ENCODE assay signal across 14 mouse cellular contexts in genomic region chr16:97007892-97008527, GRCm38 (mm10).
DNase-seq lines count a peak whose midpoint lies in the region; ATAC-seq and TF ChIP-seq lines count a peak whose summit lies in the region.
"Had no signal": no experiment of that assay in that cellular context is flagged by ENCODE, and none has a peak within 500 bp of the region (broad histone marks: within the 10 kb centered on the region; RNA-seq: fewer than 3 reads in every experiment).

No protein-coding gene starts in this region.

- H3K9me3 ChIP-seq in neural tube, embryonic 13.5 days = no peaks in the 10 kb centered on the region
- no peaks in the 10 kb centered on the region for H3K9me3 ChIP-seq in liver, embryonic 14.5 days (ENCODE audit: control insufficient read depth, low read length)
- H3K9me3 ChIP-seq in neural tube, embryonic 15.5 days (replicated peaks) = no peaks in the 10 kb centered on the region
- H3K9me3 ChIP-seq: intestine, embryonic 15.5 days; limb, embryonic 10.5 days had no signal

- H3K36me3 ChIP-seq in neural tube, embryonic 13.5 days = no peaks in the 10 kb centered on the region
- H3K36me3 ChIP-seq in liver, embryonic 14.5 days (replicated peaks; ENCODE audit: control insufficient read depth, insufficient read depth, low read depth) = no peaks in the 10 kb centered on the region
- H3K36me3 ChIP-seq in neural tube, embryonic 15.5 days = no peaks in the 10 kb centered on the region
- H3K36me3 ChIP-seq: intestine, embryonic 15.5 days; limb, embryonic 10.5 days had no signal

- no peaks in the 10 kb centered on the region for H3K27me3 ChIP-seq in neural tube, embryonic 13.5 days
- no peaks in the 10 kb centered on the region for H3K27me3 ChIP-seq in liver, embryonic 14.5 days (ENCODE audit: control insufficient read depth, insufficient read depth, low read length)
- H3K27me3 ChIP-seq in neural tube, embryonic 15.5 days (replicated peaks) = no peaks in the 10 kb centered on the region
- H3K27me3 ChIP-seq: intestine, embryonic 15.5 days had no signal

- no peak overlapping the region for H3K4me2 ChIP-seq in neural tube, embryonic 13.5 days
- H3K4me2 ChIP-seq in liver, embryonic 14.5 days (ENCODE audit: low read depth) = no peak overlapping the region
- H3K4me2 ChIP-seq in neural tube, embryonic 15.5 days = no peak overlapping the region
- H3K4me2 ChIP-seq: intestine, embryonic 15.5 days had no signal

- no peak for TF ChIP-seq CTCF in liver, embryonic 14.5 days (IDR thresholded peaks at IDR 0.05; ENCODE audit: low read depth)

- no peak overlapping the region for H3K9ac ChIP-seq in neural tube, embryonic 13.5 days
- no peak overlapping the region for H3K9ac ChIP-seq in liver, embryonic 14.5 days (replicated peaks)
- H3K9ac ChIP-seq in neural tube, embryonic 15.5 days (replicated peaks) = no peak overlapping the region
- H3K9ac ChIP-seq: intestine, embryonic 15.5 days had no signal

- H3K4me3 ChIP-seq in neural tube, embryonic 13.5 days = no peak overlapping the region
- H3K4me3 ChIP-seq in liver, embryonic 14.5 days (ENCODE audit: insufficient read depth in 1 of 2, low read depth in 2 of 2, low read length in 2 of 2) = no peak overlapping the region
- H3K4me3 ChIP-seq in neural tube, embryonic 15.5 days (replicated peaks) = no peak overlapping the region
- H3K4me3 ChIP-seq: intestine, embryonic 15.5 days; limb, embryonic 10.5 days had no signal

- no peak for ATAC-seq in neural tube, embryonic 13.5 days (ENCODE audit: low read depth)
- no peak for ATAC-seq in liver, embryonic 14.5 days (ENCODE audit: insufficient read depth)
- ATAC-seq in neural tube, embryonic 15.5 days (ENCODE audit: low FRiP score) = no peak
- ATAC-seq: intestine, embryonic 15.5 days; lung, postnatal 0 days had no signal

- TF ChIP-seq EP300 in liver, embryonic 14.5 days (IDR thresholded peaks at IDR 0.05; ENCODE audit: low read depth) = no peak

- peak; percentile 51 to 52 for DNase-seq in cerebellum, postnatal 10 days
- DNase-seq in cerebellum, postnatal 4 days (ENCODE audit: low spot score in 2 of 2) = no peak
- DNase-seq in neural tube, embryonic 10.5 days (ENCODE audit: extremely low spot score, low spot score) = no peak
- DNase-seq in liver, embryonic 14.5 days (ENCODE audit: low read depth in 3 of 3, low spot score in 3 of 3) = no peak
- no peak for DNase-seq in cerebellum, adult 11-12 months
- no peak for DNase-seq in gastrocnemius, postnatal 4 days (ENCODE audit: low spot score in 2 of 2)
- DNase-seq: gastrocnemius, postnatal 10 days; kidney, postnatal 25 days; thymus, postnatal 25 days had no signal

- 50% methylated on average over 11 of the region's 11 CpGs for WGBS in neural tube, embryonic 13.5 days
- 78% methylated on average over 11 of the region's 11 CpGs for WGBS in liver, embryonic 14.5 days (ENCODE audit: insufficient replicate concordance)
- WGBS in neural tube, embryonic 15.5 days = 44% methylated on average over 11 of the region's 11 CpGs

- H3K27ac ChIP-seq in neural tube, embryonic 13.5 days (replicated peaks) = peak overlapping the region; percentile 42
- H3K27ac ChIP-seq in liver, embryonic 14.5 days = peak overlapping the region; percentile 2; the same call in 1 of the 2 replicates
- peak overlapping the region; percentile 52; the same call in 1 of the 2 replicates for H3K27ac ChIP-seq in neural tube, embryonic 15.5 days (replicated peaks)
- H3K27ac ChIP-seq: intestine, embryonic 15.5 days had no signal

- peaks cover 38% of the 10 kb centered on the region for H3K4me1 ChIP-seq in neural tube, embryonic 13.5 days (replicated peaks)
- peaks cover 35 to 37% of the 10 kb centered on the region in 2 experiments for H3K4me1 ChIP-seq in liver, embryonic 14.5 days (replicated peaks; ENCODE audit: control insufficient read depth in 2 of 2, insufficient read depth in 2 of 2, low read length in 1 of 2)
- peaks cover 40% of the 10 kb centered on the region for H3K4me1 ChIP-seq in neural tube, embryonic 15.5 days
- H3K4me1 ChIP-seq: intestine, embryonic 15.5 days had no signal

Comparison
In these comparisons a context has a peak if more than half of its experiments do, and no peak if none do; other contexts are left out.
1. DNase-seq: peak in cerebellum, postnatal 10 days (2 of 2); none in cerebellum, postnatal 4 days (0 of 2), neural tube, embryonic 10.5 days (single experiment), liver, embryonic 14.5 days (0 of 3), cerebellum, adult 11-12 months (single experiment) and gastrocnemius, postnatal 4 days (0 of 2).
2. H3K27ac ChIP-seq: peak in every context shown above with its lines; median percentile 52 in neural tube, embryonic 15.5 days; 42 in neural tube, embryonic 13.5 days; 2 in liver, embryonic 14.5 days.